Mouse (Mus musculus): ENCODE results near the gene Rnf222. TPM values are rescaled to one million over a fixed set of nuclear protein-coding genes. Genes with fewer than 3 reads are reported as not detected.

Rnf222 gene
- not detected in 2 replicates for polyA plus RNA-seq (2015; fragmentation: Nextera tagmentation; extraction: Ambion mirVana)

GRCm38 (mm10) chr11:68888253-68888652, at the start of gene Rnf222:
Rnf222 (plus strand) TSS chr11:68888553.
- Histone ChIP-seq H3K4me2 (no peak within 1 kb of the TSS), H3K9ac (no peak within 1 kb of the TSS), H3K4me3 (no peak within 1 kb of the TSS), H3K9me3 (no peaks in the 10 kb centered on the region), H3K27me3 (replicated peaks) (no peaks in the 10 kb centered on the region), H3K4me1 (no peaks in the 10 kb centered on the region), H3K27ac (no peak within 1 kb of the TSS), H3K36me3 (replicated peaks) (no peaks in the 10 kb centered on the region)
- 34% methylated on average over 6 of the region's 6 CpGs for WGBS
- no peak for ATAC-seq (replicated peaks)

- no peak overlapping the region for H3K4me3 ChIP-seq
- 69% methylated on average over 5 of the region's 5 CpGs for WGBS
- no peaks in the 10 kb centered on the region for H3K4me1 ChIP-seq
- no peaks in the 10 kb centered on the region for H3K9me3 ChIP-seq
- H3K36me3 ChIP-seq (replicated peaks), result peaks cover 45% of the 10 kb centered on the region
- H3K27ac ChIP-seq, result no peak overlapping the region
- no peak overlapping the region for H3K9ac ChIP-seq
- H3K4me2 ChIP-seq, result no peak overlapping the region
- no peaks in the 10 kb centered on the region for H3K27me3 ChIP-seq (replicated peaks)
- no peak for ATAC-seq (replicated peaks)
Observed at GRCm38 (mm10) chr11:68839606-68840005, 48.7 kb upstream of the Rnf222 start.

DNA sequence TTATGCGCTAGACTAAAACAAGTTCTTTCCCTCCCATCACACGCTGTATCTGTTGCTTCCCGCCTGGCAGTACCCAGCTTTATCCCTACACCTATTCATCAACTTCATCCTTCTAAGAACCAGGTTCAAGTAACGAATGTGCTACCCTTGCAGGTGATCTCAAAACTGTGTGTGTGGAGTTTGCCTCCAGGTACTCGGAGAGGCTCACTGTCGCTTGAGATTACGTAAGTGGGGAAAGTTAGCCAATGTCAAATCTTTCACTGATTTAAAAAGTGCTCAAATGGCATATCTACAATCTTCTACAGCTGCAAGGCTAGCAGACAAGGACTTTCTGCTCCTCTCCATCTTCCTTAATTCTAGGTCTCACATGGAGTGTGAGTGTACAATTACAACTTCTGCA, 37.5 kb upstream of the Rnf222 start:
- no peak for ATAC-seq (replicated peaks)
- no peak overlapping the region for H3K9ac ChIP-seq

GRCm38 (mm10) chr11:68851644-68852485, 36.5 kb upstream of the Rnf222 start:
- Histone ChIP-seq H3K9me3 (no peaks in the 10 kb centered on the region), H3K9ac (peak overlapping the region; percentile 90), H3K27me3 (replicated peaks) (no peaks in the 10 kb centered on the region), H3K4me2 (peak overlapping the region; percentile 79), H3K4me3 (peak overlapping the region; percentile 99), H3K27ac (peak overlapping the region; percentile 93), H3K36me3 (replicated peaks) (no peaks in the 10 kb centered on the region), H3K4me1 (peaks cover 30% of the 10 kb centered on the region)
- 4% methylated on average over 13 of the region's 13 CpGs for WGBS
- ATAC-seq (replicated peaks), result no peak

More for the DNA sequence above, 37.5 kb upstream of the Rnf222 start:
- Histone ChIP-seq H3K4me3 (no peak overlapping the region), H3K36me3 (replicated peaks) (no peaks in the 10 kb centered on the region), H3K27ac (no peak overlapping the region), H3K27me3 (replicated peaks) (no peaks in the 10 kb centered on the region), H3K4me2 (no peak overlapping the region; the same call in 1 of the 2 replicates), H3K4me1 (peaks cover 30% of the 10 kb centered on the region), H3K9me3 (no peaks in the 10 kb centered on the region)
- 91% methylated on average over 7 of the region's 7 CpGs for WGBS

DNA sequence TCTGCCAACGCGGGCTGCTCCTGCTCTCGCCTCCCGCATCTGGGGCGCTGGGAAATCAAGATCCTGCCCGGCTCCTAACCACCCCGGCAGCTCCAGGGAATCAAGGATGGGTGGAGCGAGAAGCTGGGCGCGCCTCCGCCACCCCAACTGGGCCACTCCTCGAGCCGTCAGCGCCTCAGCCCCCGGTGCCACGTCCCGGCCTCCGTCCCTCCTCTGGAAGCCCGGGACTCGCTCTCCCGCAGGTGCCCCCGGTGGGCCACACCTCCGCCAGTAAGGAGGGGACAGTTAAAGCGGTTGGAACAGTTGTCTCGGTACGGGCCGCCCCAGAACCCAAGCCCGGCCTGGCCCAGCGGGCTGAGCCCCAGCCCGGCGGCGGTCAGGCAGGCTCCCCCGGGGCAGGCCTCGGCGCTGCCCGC, 35.9 kb upstream of the Rnf222 start:
- ATAC-seq (replicated peaks), result no peak; the same call in none of the 2 replicates
- H3K36me3 ChIP-seq (replicated peaks), result no peaks in the 10 kb centered on the region
- peaks cover 30% of the 10 kb centered on the region for H3K4me1 ChIP-seq
- H3K4me2 ChIP-seq, result peak overlapping the region; percentile 79
- H3K4me3 ChIP-seq, result peak overlapping the region; percentile 99
- H3K27me3 ChIP-seq (replicated peaks), result no peaks in the 10 kb centered on the region
- WGBS, result under 1% methylated on average over 36 of the region's 36 CpGs
- peak overlapping the region; percentile 90 for H3K9ac ChIP-seq
- H3K9me3 ChIP-seq, result no peaks in the 10 kb centered on the region
- H3K27ac ChIP-seq, result peak overlapping the region; percentile 93

DNA sequence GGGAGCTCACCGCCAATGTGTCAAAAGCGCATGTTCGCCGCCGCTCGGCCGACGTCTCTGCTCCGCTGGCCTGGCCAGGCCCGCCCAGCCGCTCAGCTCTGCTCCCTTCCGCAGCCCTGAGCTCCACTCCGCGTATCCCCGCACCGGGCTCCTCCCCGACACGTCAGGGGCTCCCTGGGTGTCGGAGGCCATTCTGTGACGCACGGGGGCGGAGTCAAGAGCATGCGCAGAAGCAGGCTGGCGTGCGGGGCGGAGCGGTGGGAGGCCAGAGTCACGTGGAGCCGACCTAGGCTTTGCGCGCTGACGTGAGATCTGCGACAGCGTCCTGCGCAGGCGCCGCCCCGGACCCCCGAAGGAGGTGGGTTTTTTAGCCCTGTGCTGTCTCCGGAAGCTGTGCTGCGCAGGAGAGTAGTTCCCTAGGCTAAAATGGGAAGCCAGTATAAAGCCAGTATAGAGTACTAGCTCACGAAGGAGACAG, 35.4 kb upstream of the Rnf222 start:
- H3K9me3 ChIP-seq, result no peaks in the 10 kb centered on the region
- peak overlapping the region; percentile 79 for H3K4me2 ChIP-seq
- peaks cover 30% of the 10 kb centered on the region for H3K4me1 ChIP-seq
- peak overlapping the region; percentile 99 for H3K4me3 ChIP-seq
- H3K27ac ChIP-seq, result peak overlapping the region; percentile 93
- H3K36me3 ChIP-seq (replicated peaks), result no peaks in the 10 kb centered on the region
- peak; percentile 99 for ATAC-seq (replicated peaks)
- peak overlapping the region; percentile 90 for H3K9ac ChIP-seq
- WGBS, result under 1% methylated on average over 42 of the region's 42 CpGs
- H3K27me3 ChIP-seq (replicated peaks), result no peaks in the 10 kb centered on the region

DNA sequence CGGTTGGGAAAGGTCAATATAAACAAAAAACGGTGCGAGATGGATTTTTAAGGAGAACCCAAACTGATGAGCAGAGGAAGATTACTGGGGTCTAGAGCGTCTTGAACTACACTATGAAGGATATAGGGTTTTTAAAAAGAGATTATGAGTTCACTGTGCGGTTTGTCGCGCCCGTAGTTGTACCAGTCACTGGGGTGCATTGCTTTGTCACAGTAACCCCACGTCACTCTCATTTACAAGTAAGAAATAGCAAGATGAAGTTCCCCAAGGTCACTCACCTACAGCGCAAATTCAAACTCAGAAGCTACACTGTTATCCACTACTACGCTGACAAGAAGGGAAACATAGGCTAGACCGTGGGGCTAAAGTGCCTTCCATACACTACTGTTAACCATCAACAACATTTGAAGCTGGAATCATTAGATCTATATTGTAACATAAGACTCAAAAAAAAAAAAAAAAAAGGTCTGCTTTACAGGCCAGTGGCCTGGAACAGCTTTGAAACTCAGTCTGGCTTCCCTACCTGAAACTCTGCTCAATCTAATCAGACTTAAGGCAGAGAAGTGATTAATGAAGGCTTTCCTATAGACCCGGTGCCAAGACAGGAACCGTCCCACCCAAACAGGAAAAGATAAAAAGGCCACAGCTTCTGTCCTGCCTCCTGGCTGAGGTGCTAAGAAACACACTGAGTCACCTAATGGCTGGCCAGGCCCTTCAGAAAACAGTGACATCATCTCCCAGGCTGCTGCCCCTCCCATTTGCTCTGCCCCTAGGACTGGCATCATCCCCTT, 34.5 kb upstream of the Rnf222 start:
- H3K4me2 ChIP-seq, result peak overlapping the region; percentile 63
- WGBS, result 51% methylated on average over 14 of the region's 14 CpGs
- H3K4me3 ChIP-seq, result peak overlapping the region; percentile 99
- ATAC-seq (replicated peaks), result 0 out of 2 replicates have a peak, but pooled peaks have one; percentile 1
- no peaks in the 10 kb centered on the region for H3K27me3 ChIP-seq (replicated peaks)
- H3K9ac ChIP-seq, result peak overlapping the region; percentile 37
- H3K36me3 ChIP-seq (replicated peaks), result no peaks in the 10 kb centered on the region
- peaks cover 30% of the 10 kb centered on the region for H3K4me1 ChIP-seq
- H3K9me3 ChIP-seq, result no peaks in the 10 kb centered on the region
- peak overlapping the region; percentile 75 for H3K27ac ChIP-seq

GRCm38 (mm10) chr11:68854621-68855020, 33.7 kb upstream of the Rnf222 start:
- ATAC-seq (replicated peaks), result no peak
- no peak overlapping the region for H3K4me3 ChIP-seq
- H3K9ac ChIP-seq, result no peak overlapping the region
- no peak overlapping the region for H3K4me2 ChIP-seq
- peaks cover 30% of the 10 kb centered on the region for H3K4me1 ChIP-seq
- no peaks in the 10 kb centered on the region for H3K9me3 ChIP-seq
- 87% methylated on average over 3 of the region's 3 CpGs for WGBS
- no peaks in the 10 kb centered on the region for H3K36me3 ChIP-seq (replicated peaks)
- H3K27me3 ChIP-seq (replicated peaks), result no peaks in the 10 kb centered on the region
- no peak overlapping the region for H3K27ac ChIP-seq

- Histone ChIP-seq H3K36me3 (replicated peaks) (no peaks in the 10 kb centered on the region), H3K4me1 (peaks cover 6% of the 10 kb centered on the region), H3K4me3 (no peak overlapping the region), H3K27me3 (replicated peaks) (no peaks in the 10 kb centered on the region), H3K27ac (no peak overlapping the region), H3K9me3 (no peaks in the 10 kb centered on the region), H3K9ac (no peak overlapping the region), H3K4me2 (no peak overlapping the region)
- WGBS, result 88% methylated on average over 3 of the region's 3 CpGs
- no peak for ATAC-seq (replicated peaks)
Observed at GRCm38 (mm10) chr11:68857329-68857728, 31.0 kb upstream of the Rnf222 start.

DNA sequence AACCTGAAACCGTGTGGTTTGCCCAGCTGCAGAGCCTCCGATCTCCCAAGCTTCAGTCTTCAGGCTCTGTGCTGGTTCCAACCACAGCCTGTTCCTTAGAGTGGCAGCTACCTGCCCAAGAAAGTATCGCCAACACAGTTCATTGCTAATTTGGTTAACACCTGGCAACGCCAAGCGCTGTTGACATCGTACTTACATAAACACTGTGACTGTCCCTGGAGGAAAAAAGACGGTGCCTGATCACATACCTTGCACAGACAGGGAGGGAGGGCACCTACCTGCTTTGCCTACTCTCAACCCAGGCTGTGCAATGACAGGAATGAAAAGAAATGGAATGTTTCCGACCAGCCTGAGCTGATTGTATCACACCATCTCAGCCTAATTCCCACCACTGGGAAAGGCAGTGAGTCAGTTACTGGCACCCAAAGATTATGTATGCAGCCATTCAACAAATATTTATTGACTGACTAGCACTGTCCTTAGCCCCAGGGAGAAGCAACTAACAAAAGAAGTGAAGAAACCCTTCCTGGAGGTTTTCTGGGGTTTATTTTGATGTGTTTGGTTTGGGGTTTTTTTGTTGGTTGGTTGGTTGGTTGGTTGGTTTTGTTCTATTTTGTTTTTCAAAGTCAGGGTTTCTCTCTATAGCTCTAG, 28.3 kb upstream of the Rnf222 start:
- H3K4me2 ChIP-seq, result no peak overlapping the region
- H3K36me3 ChIP-seq (replicated peaks), result no peaks in the 10 kb centered on the region
- H3K9me3 ChIP-seq, result no peaks in the 10 kb centered on the region
- H3K4me3 ChIP-seq, result no peak overlapping the region
- no peaks in the 10 kb centered on the region for H3K4me1 ChIP-seq
- H3K27ac ChIP-seq, result no peak overlapping the region
- H3K9ac ChIP-seq, result no peak overlapping the region
- H3K27me3 ChIP-seq (replicated peaks), result no peaks in the 10 kb centered on the region
- 84% methylated on average over 8 of the region's 8 CpGs for WGBS
- no peak for ATAC-seq (replicated peaks)

GRCm38 (mm10) chr11:68862260-68862659, 26.1 kb upstream of the Rnf222 start:
- no peak overlapping the region for H3K4me3 ChIP-seq
- no peak overlapping the region for H3K9ac ChIP-seq
- WGBS, result 73% methylated on average over 2 of the region's 2 CpGs

GRCm38 (mm10) chr11:68863631-68864091, 24.7 kb upstream of the Rnf222 start:
- Histone ChIP-seq H3K4me1 (no peaks in the 10 kb centered on the region), H3K9ac (no peak overlapping the region), H3K27me3 (replicated peaks) (no peaks in the 10 kb centered on the region), H3K9me3 (no peaks in the 10 kb centered on the region), H3K4me3 (no peak overlapping the region), H3K36me3 (replicated peaks) (no peaks in the 10 kb centered on the region), H3K27ac (no peak overlapping the region), H3K4me2 (no peak overlapping the region)
- no peak for ATAC-seq (replicated peaks)
- 84% methylated on average over 4 of the region's 4 CpGs for whole genome bisulfite sequencing

More at GRCm38 (mm10) chr11:68862260-68862659, 26.1 kb upstream of the Rnf222 start:
- no peak overlapping the region for H3K27ac ChIP-seq
- no peaks in the 10 kb centered on the region for H3K9me3 ChIP-seq
- H3K27me3 ChIP-seq (replicated peaks), result no peaks in the 10 kb centered on the region
- H3K36me3 ChIP-seq (replicated peaks), result no peaks in the 10 kb centered on the region
- H3K4me1 ChIP-seq, result no peaks in the 10 kb centered on the region
- ATAC-seq (replicated peaks), result no peak
- H3K4me2 ChIP-seq, result no peak overlapping the region

Measured in midbrain, embryonic 15.5 days (tissue).